Mouse (Mus musculus) adrenal gland, adult (tissue): ENCODE measurements around the gene Msantd3.

Experiments
- DNase-seq, 2 experiments: peaks; one replicate each; pipeline ENCODE4 v3.0.0; 2022 to 2023; ENCODE audit warnings: low spot score in 1 of 2; ENCODE audit not compliant: inconsistent age in 2 of 2

Gene Msantd3

GRCm38 (mm10) chr4:48552486-48553064 lies 12.8 kb downstream of the Msantd3 start:
- no peak for DNase-seq

GRCm38 (mm10) chr4:48554132-48554531 lies 14.4 kb downstream of the Msantd3 start:
- peak in 1 of 2 experiments; percentile 38 for DNase-seq

- DNase-seq: peak; percentile 37 to 84
These were observed 16.0 kb downstream of the Msantd3 start for GRCm38 (mm10) chr4:48555729-48556128.

GRCm38 (mm10) chr4:48559652-48560051 lies 19.9 kb downstream of the Msantd3 start:
- DNase-seq: peak in 1 of 2 experiments; percentile 57

- no peak for DNase-seq
These were observed 22.1 kb downstream of the Msantd3 start for GRCm38 (mm10) chr4:48561824-48562223.

GRCm38 (mm10) chr4:48564962-48565361 lies 25.2 kb downstream of the Msantd3 start:
- DNase-seq: no peak

- DNase-seq: no peak
These were observed 36.6 kb downstream of the Msantd3 start for GRCm38 (mm10) chr4:48576361-48576760.

GRCm38 (mm10) chr4:48577831-48578230 lies 38.1 kb downstream of the Msantd3 start:
- DNase-seq: no peak

GRCm38 (mm10) chr4:48578399-48578798 lies 38.7 kb downstream of the Msantd3 start:
- no peak for DNase-seq

GRCm38 (mm10) chr4:48579475-48580110 lies 39.9 kb downstream of the Msantd3 start:
- peak; percentile 25 to 74 for DNase-seq

- DNase-seq: no peak
These were observed 41.5 kb downstream of the Msantd3 start for GRCm38 (mm10) chr4:48581201-48581600.

GRCm38 (mm10) chr4:48581993-48582392 lies 42.3 kb downstream of the Msantd3 start:
- no peak for DNase-seq

GRCm38 (mm10) chr4:48582941-48583340 lies 43.2 kb downstream of the Msantd3 start:
- DNase-seq: no peak

GRCm38 (mm10) chr4:48584421-48585240 lies 44.9 kb downstream of the Msantd3 start, which contains the start of gene Tmeff1:
TSS of gene Tmeff1 (plus strand) at chr4:48585174.
- peak; percentile 29 to 63 for DNase-seq

- DNase-seq: peak; percentile 58 to 77
These were observed 45.7 kb downstream of the Msantd3 start for GRCm38 (mm10) chr4:48585241-48586098.

GRCm38 (mm10) chr4:48586099-48586821 lies 46.5 kb downstream of the Msantd3 start:
- peak in 1 of 2 experiments; percentile 65 for DNase-seq

- DNase-seq: no peak
These were observed 47.8 kb downstream of the Msantd3 start for GRCm38 (mm10) chr4:48587526-48587925.

GRCm38 (mm10) chr4:48588576-48588975 lies 48.8 kb downstream of the Msantd3 start:
- DNase-seq: no peak

- DNase-seq: no peak
These were observed 51.1 kb downstream of the Msantd3 start for GRCm38 (mm10) chr4:48590862-48591261.

- DNase-seq: no peak
These were observed 51.7 kb downstream of the Msantd3 start for GRCm38 (mm10) chr4:48591390-48591789.
